Mouse (Mus musculus) erythroblast, embryonic 14.5 days (primary cell): ENCODE results near the gene Znhit2.

Experiments used
- GATA1 ChIP-seq: IDR thresholded peaks from 2 replicates; pipeline ENCODE4 v1.6.1; 2012; ENCODE audit warnings: low read length, inconsistent platforms, mixed read lengths
- TAL1 ChIP-seq: IDR thresholded peaks from 3 replicates; pipeline ENCODE4 v1.6.1; 2012; ENCODE audit warnings: low read length, inconsistent platforms, mixed read lengths

- no peak for TF ChIP-seq TAL1
- TF ChIP-seq GATA1: no peak
Measured at GRCm38 (mm10) chr19:6045366-6046293, 15.4 kb upstream of the Znhit2 start.
